Mouse (Mus musculus): ENCODE data around the gene Map3k11.

GRCm38 (mm10) chr19:5746907-5747363 is 58.4 kb downstream of the Map3k11 start:
- TF ChIP-seq CTCF (IDR thresholded peaks at IDR 0.05; ENCODE audit: low read depth) (no peak), EP300 (IDR thresholded peaks at IDR 0.05; ENCODE audit: low read depth) (no peak)
